Mouse (Mus musculus): ENCODE data around the gene Gm20538.

Gm20538 gene

DNA sequence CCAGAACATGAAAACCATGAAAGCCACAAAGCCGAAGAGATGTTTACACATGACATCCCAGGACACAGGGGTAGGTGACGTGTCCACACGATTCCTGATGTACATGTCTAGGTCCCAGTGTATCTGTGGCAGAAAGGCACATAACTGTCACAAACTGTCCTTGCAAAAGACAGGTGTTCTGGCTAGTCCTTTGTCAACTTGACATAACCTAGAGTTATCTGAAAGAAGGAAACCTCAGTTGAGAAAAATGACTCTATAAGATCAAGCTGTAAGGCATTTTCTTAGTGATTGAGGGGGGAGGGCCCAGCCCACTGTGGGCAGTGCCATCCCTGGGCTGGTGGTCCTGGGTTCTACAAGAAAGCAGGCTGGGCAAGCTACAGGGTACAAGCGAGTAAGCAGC lies at the start of gene Gm20538:
Gm20538 (minus strand) TSS at position 101 of the 400 bp plus-strand sequence.
- no peak for DNase-seq

DNA sequence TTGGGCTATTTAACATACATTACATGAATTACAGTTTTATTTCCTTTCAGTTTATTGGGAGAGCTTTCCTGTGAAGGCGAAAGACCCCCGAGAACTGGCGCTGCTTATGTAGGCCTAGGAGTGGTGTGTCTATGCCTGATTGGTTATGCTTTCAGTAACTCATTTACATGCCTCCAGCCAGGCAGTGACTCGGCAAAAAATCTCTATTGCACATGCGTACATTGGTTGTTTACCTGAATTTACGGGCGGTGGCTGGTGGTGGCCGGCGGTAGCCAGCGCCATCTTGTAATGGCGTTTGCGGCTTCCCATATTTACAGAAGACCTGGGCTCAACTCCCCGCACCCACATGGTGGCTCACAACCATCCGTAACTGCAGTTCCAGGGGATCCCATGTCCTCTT lies 41.5 kb upstream of the Gm20538 start:
- no peak for DNase-seq

DNA sequence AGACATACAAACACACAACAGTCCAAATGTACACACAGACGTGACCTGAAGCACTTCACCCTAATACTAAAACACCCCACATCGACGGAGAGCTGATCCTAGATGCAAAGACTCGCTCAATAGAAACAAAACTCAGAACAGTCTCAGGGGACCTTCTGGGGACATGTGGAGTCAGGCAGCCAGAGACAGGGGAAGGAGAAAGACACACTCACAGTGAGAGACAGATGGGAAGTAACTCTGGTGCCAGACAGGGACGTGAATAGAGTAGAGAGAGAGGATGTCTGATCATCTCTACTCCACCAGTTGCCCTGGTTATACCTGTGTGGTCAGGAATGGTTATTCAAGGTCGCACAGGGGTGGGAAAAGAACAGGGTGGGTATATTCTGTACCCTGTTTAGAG lies 39.0 kb upstream of the Gm20538 start:
- no peak for DNase-seq

DNA sequence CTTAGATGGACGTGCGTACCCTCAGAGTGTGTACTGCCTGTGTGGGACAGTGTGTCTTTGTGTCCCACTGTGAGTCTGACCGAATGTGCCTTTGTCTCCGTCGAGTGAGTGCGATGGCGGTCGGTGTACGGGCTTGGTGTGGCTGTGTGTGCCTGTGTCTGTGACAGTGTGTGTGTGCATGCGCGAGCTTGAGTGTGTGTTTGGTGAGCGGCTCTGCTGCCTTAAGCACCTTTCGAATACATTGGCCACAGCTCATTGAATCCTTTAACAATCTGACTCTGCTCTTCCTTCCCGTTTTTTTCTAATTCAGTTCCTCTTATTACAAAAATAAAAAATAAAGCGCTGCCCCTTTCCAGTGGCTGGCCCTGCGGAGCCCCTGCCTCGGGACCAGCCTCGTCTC lies 38.4 kb upstream of the Gm20538 start:
- no peak for DNase-seq

DNA sequence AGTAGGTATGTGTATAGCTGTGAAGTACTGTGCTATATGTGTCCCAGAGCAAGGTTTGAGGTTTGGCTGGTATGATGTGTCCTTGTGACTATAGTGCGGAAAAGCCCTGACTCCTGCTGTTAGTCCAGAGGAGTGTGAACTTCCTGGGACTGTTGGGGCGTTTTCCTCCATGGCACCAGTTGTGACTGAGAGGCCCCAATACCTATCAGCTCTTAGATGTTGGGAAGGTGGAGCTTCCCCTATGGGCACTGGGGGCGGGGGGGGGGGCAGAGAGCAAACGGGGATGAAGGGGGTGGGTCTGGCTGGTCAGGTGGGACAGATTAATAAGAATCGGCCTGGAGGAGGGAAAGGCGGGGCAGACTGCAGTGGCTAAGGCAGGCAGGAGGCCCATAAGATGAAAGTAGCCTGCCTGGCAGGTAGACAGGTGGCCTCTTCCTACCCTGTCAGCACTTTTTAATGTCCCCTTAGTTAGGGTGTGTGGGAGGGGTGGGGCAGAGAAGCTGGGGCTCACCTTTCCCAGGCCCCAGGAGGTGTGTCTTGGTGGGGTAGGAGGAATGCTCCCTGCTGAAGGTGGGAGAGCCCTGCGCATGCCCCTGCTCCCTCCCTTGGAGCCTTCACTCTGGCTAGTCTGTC lies 37.1 kb upstream of the Gm20538 start:
- no peak for DNase-seq

DNA sequence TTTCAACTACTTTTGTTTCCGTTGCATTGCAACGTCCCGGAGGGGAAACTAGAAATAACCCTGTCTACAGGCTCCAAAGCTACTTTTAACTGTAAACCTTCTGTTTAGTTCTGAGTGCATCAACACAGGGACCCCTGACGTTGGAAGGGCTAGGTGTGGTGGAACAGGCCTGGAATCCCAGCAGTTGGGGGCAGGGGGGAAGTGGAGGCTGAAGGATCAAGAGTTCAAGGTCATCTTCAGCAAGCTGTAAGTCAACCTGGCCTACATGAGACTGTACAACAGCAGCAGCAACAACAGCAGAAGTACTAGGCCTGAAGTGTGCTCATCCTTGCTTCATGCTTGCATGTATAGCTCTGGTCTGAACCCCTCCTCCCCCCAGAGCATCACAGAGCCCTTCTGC lies 35.4 kb upstream of the Gm20538 start:
- DNase-seq = no peak

DNA sequence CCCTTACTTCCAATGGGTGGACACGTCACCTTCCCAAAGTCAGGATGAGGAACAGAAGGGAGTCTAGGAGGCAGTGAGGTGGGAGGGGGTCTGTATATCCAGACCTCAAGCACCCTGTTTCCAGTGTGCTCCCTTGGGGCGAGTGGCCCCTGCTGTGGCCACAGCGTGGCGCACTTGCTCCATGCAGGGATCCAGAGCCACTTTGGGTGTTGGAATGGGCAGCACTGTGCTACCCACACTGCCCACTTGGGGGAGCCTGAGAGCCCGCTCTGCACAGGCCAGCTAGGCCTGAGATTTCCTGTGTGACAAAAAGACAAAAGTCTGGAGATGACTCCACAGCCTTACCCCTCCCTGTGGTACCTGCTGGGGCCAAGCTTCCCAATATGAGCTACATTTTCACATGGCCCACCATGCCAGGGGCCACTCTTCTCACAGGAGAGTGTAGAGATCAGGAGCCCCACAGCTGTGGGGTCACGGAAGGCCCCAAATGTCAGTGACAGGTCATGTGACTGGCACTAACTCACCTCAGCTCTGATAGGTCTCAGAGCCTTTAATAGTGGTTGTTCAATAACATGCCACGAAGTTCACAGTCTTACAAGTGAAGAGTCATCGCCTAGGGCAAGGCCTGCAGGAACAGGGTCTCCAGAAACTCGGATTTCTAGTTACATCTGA lies 30.1 kb upstream of the Gm20538 start:
- peak; percentile 82 to 87 for DNase-seq

DNA sequence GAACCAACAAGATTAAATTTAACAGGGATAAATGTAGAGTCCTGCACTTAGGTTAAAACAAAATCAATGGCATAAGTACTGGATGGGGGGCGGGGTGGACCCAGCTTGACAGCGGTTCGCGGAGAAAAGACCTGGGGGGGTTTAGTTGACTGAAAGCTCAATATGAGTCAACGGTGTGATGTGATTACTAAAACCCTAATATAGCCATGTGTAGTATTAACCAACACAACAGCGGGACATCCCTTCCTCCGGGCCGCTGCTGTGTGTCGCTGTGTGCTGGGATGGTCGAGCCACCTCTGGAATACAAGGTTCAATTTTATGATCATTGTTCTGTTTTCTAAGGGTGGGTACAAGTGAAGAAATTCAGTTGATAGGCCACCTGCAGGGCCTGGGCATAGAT lies 29.5 kb upstream of the Gm20538 start:
- no peak for DNase-seq

DNA sequence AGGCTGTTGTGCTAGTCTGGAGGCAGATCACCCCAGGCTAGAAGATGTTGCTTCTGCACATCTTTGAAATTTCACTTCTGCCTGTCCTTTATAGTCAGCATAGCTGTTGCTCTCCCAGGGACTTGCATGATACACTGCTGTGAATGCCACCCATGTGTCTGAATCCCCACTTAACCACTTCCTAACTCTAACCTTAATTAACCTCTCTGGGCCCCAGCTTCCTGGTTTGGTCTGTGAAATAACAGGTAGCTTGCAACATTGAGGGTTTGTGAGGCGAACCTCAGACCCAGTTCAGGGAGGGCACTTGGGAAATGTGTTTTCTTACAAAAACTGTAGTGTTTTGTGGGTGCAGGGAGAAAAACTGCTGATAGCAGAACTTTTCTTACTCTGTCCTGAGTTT lies 25.4 kb upstream of the Gm20538 start:
- no peak for DNase-seq

DNA sequence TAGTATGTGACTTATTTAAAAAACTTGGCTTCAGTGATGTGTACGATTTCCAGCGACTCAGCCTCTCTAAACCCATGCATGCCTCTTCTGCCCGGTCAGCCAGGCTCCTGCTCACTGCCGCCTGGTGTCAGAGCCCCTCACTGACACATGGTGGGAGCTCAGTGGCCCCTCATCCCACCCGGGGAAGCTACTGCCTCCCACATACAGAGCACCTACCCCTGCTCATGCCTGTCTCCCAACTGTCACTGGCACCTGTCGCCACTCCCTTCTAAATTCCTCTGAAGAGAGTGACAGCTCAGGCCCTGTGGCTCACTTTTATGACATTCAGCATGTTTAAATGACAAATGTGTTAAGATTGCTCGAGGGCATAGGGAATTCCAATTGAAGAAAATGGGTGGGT lies 23.6 kb upstream of the Gm20538 start:
- no peak for DNase-seq

DNA sequence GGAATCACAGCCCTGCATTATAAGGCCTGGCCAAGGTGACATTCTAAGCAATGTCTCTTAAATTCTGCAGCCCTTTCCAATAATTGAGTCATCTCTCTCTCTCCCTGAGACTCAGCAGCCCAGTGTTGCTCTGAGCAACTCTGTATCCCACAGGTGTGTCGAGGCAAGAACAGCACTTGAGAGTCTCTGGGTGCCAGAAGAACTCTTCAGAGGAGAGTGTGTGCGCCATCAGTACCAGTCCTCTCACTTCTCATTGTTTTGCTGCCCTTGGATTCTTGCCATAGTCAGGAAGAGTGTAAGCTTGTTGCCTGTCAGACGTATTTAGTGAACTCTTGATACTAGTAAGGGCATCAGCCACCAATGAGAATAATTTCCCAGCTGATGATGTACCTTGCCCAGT lies 15.1 kb upstream of the Gm20538 start:
- peak; percentile 62 for DNase-seq

DNA sequence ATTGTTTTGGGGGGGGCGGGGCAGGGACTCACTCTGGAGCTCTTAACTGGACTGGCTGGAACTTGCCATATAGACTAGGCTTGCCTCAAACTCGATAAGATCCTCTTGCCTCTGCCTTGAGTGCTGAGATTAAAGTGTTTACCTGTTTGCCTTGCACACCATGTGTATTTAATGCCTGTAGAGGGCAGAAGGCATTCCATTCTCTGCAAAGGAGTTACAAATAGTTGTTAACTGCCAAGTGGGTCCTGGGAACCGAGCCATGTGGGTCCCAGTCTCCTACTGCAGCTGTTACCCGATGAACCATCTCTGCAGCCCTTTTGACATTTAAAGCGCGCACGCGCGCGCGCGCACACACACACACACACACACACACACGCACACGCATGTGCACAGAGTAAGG lies 11.4 kb upstream of the Gm20538 start:
- peak; percentile 61 to 62 for DNase-seq

DNA sequence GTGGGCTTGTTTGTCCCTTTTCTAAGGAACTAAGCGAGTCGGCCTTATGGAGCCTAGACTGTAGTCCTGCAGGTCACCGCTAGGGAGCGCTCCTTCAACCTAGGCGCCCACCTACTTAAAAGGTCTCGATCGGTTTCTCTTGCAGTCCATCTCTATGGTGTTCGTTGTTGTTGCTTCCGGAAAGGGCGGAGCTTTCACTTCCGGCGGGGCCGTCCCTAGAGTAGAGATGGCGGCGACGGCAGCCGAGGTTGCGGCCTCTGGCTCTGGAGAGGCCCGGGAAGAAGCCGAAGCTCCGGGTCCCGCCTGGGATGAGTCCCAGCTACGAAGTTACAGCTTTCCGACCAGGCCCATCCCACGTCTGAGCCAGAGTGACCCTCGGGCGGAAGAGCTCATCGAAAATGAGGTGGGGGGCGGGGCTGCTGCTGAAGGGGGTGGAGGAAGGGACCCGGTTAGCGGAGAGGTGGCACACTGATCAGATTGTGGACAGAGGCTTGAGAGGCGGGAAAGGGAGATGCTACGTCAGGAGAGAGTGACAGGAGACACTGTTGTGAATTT lies 10.1 kb upstream of the Gm20538 start, which contains the start of gene Hif1an:
Hif1an (plus strand) TSS at position 199 of the 555 bp plus-strand sequence.
- peak; percentile 96 to 97 for DNase-seq

DNA sequence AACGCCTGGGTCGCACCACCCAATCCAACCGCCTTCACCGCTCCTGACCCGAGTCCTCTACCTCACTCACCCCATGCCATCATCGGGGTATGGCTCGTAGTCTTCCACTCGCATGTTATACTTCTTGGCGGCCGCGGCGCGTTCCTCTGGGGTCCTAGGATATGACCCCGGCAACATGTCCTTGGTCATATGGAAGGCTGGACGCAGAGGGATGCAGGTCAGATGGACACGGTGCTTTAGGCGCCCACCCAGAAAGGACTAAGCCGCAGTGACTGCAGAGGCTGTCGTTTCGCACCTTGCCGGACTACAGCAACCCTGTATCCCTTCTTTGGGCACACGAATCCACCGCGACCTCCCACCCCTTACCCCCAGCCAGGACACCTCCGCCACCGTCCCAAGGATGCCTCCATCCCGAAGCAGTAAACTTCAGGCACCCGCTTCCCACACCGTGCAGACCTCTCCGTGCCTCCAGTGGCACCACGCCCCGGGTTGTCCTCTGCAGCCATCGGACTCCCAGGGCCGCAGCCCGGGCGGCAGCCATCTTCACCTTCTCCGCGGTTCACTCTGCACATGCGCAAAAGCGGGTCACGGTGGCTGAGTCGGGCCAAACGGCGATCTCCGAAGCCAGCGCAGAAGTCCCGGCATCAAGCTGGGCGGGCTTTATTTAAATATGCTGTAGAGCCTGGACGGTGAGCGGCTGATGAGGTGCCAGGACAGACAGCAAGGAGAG lies 2.4 kb upstream of the Gm20538 start, which contains the start of gene Ndufb8:
Ndufb8 (minus strand) TSS at position 580 of the 730 bp plus-strand sequence.
- DNase-seq = peak; percentile 94 to 96

DNA sequence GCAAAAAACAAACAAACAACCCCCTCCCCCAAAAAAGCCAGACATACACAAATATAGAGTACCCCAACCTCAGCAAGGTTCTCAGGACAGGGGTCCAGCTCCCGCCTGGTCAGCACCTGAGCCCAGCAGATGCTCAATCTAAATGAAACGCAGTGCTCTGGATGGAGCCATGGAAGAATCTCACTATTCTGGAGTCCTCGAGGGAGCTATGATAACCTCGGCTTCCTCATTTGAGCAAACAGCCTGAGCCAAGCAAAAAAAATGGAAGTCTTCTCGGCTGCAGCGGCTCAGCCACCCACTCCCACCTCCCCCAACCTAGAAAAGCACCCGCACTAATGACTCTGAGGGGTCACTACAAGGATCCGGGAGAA lies 1.8 kb upstream of the Gm20538 start:
- DNase-seq = no peak

DNA sequence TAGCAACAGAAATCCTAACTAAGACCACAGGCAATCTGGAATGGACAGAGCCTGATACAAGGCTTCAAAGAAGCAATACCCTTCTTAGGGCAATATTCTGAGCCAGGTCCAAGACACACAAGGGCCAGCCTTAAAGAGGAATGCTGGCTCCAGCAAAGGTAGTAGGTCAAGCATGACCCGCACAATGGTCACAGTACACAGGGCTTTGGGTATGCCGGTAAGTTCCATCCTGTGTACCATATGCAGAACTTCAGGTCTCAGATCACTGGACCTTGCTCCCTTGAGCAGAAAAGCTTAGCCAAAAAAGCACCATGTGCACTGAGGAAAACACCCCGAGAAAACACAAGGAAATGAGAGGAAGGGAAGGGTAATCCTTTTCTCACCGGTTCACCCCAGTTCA lies 655 bp upstream of the Gm20538 start:
- DNase-seq = no peak

DNA sequence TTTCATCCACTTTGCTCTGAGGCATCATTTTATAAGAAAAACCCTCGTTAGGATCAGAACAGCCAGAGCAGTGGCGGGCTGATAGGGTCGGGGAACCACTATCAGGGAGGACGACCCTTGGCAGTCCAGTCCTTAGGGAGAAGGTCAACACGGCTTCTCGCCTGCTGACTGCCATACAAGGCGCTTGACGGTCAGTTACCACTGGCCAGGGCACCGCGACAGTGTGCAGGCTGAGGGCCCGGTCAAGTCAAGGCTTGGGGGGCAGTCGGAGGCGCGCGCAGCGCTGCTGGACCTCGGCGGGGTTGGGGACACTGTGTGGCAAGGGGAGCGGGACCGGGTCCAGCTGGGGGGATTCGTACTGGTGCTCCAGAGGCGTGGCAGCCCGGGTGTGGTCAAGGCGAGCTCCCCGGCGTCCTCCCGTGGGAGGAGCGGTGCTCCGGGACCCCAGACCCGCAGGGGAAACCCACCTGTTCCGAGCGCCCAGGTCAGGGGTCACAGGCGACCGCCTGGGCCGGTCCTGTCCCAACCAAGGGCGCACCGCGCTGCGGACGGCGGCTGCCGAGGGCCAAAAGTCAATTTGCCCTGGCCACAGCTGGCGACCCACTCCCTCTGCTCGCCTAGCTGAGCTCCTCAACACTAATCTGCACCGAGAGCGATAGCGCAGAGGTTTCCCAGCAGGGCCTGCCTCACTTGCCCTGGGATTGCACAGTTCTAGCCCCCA lies 7.2 kb downstream of the Gm20538 start, which contains the start of gene Sec31b:
Sec31b (minus strand) TSS at position 544 of the 721 bp plus-strand sequence.
- peak; percentile 41 to 48 for DNase-seq

DNA sequence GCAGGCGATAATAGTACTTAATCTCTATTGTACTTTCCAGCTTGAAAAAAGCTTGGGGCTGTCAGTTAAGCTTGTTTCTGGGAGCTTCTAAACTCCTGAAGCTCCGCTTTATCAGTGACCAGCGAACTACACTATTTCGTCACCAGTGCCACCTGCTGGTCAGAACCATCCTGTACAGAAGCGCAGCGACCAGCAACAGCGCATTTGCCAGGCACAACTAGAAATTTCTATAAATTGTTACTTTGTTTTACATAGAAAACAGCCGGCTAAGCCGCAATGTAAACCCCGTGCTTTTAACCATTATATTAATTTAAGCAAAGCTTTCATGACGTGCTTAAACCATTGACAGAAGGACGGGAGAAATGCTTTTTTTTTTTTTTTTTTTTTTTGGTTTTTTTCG lies 7.9 kb downstream of the Gm20538 start:
- peak; percentile 63 to 69 for DNase-seq

DNA sequence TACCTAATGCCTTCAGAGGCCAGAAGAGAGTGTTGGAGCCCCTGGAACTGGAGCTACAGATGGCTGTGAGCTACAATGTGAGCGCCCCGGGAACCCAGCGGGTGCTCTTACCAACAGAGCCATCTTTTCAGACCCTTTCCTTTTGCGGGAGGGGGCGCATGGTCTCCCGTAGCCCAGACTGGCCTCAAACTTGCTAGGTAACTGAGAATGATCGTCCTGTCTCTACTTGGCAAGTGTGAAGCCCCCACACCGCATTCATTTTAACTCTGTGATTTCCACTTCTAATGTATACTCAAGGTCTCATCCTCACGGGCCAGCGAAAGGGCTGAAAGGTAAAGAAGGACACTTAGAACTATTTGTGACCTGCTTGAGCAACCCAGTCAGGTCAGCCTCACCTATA lies 8.3 kb downstream of the Gm20538 start:
- no peak for DNase-seq

DNA sequence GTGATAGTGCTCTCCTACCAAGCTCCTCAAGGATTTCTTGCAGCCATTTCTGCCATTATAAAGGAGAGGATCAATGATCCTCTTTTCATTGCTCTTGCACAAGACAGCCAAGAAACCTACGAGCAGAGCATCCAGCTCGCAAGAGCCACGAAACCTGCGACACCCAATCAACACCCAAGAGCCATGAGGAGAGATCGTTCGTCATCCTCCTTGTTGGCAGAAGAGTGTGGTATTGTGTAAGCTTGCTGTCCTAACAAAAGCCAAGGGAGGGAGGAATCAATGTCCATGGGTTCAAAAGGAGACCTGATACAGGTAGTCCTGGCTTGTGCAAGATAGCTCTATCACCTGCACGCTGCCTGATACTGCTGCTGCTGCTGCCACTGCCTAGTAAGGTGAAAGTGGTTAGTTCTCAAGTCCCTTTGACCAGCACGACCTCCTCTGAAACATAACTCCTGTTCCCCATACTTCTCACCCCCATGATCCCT lies 9.9 kb downstream of the Gm20538 start:
- no peak for DNase-seq

DNA sequence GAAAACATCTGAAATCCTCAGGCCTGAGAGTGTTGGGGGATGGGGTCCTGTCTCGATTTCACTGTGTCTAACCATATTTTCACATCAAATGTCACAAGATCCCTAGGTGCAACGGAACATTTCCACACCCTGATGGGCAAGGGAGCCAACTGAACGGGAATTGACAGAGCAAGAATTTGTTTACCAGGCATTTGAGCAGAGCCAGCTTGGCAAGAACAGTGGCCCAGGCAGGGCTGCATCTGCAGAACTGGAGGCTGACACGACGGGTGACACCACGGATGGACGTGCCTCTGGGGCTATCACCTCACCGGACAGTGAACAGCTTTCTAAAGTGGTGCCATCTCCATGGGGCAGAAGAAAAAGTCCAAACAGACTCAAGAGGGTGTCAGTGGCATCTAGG lies 15.2 kb downstream of the Gm20538 start:
- DNase-seq = no peak

DNA sequence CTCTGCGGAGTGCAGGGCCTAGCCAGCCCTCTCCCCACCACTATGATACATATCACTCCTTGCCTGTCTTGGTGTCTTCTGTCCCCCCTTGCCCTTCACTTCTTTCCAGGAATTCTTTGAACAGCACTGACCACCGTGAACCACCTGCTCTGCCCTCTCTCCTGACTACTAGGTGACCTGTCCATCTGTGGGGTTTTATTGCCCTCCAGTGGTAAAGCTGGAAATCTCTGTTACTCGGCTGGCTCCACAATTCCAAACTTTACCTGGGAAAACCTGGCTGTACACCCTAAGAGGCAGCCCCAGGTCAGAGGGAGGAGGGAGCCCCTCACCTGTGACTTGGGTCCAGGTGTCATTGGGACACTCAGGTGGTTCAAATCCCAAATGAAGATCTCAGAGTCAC lies 17.3 kb downstream of the Gm20538 start:
- DNase-seq = no peak

DNA sequence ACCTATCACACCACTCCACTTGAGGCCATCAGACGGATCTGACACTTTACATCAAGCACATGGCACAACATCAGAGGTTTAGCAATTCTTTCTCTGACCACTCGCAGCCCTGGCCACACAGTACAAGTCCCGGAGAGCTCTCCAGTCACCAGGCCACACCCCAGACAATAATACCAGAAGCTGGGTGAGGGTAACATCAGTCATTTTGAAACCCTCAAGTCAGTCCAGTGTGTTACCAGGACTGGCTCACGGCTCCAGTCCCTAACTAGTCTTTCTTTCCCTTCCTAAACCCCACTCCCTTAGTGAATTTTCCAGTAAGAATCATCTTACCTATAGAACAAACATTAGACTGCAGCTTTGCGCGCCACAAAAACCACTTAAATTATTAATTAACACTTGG lies 22.6 kb downstream of the Gm20538 start:
- DNase-seq = peak in 1 of 2 experiments; percentile 34

Data from lung, adult 18-20 months (tissue).